Mouse (Mus musculus): ENCODE data around the gene Acbd6.

The Acbd6 gene

GRCm38 (mm10) chr1:155721443-155721842 lies 163.5 kb downstream of the Acbd6 start:
- H3K27me3 ChIP-seq (ENCODE audit: insufficient read depth, low read length) = peaks cover 33% of the 10 kb centered on the region
- TF ChIP-seq CTCF (conservative IDR thresholded peaks at IDR 0.05; ENCODE audit: low read length) (peak; percentile 68), NANOG (IDR thresholded peaks at IDR 0.05; ENCODE audit: borderline replicate concordance, low read length) (no peak), POU5F1 (IDR thresholded peaks at IDR 0.05; ENCODE audit: borderline replicate concordance, low read length) (no peak)
- no peaks in the 10 kb centered on the region for H3K36me3 ChIP-seq (ENCODE audit: insufficient read depth, low read length)
- peaks cover 14% of the 10 kb centered on the region for H3K4me1 ChIP-seq (replicated peaks; ENCODE audit: low read depth, low read length)
- H3K4me3 ChIP-seq (replicated peaks; ENCODE audit: low read length) = no peak overlapping the region
- H3K9me3 ChIP-seq (ENCODE audit: low read length) = 0 out of 2 replicates have a peak, but pooled peaks cover 4% of the 10 kb centered on the region

DNA sequence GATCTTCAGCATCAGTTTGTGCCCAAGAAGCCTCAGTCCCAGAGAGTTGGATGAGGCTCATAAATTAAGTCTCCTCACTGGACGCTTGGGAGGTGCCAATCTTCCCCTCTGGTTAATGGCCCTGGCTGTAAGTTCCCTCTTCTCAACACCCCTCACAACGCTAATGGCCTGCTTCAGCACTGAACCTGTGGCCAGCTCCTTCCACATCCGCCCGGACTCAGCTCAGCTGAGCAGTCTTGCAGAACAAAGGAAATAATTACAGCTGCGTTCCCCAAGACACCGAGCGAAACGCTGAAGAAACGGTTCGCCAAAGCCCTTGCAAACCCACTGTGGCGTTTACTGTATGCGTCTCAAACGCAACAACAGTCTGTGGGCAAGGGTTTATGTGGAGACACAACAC lies 164.3 kb downstream of the Acbd6 start:
- Histone ChIP-seq H3K9me3 (ENCODE audit: low read length) (0 out of 2 replicates have a peak, but pooled peaks cover 4% of the 10 kb centered on the region), H3K36me3 (ENCODE audit: insufficient read depth, low read length) (no peaks in the 10 kb centered on the region), H3K27me3 (ENCODE audit: insufficient read depth, low read length) (peaks cover 33% of the 10 kb centered on the region), H3K4me3 (replicated peaks; ENCODE audit: low read length) (no peak overlapping the region), H3K4me1 (replicated peaks; ENCODE audit: low read depth, low read length) (peaks cover 8% of the 10 kb centered on the region)
- TF ChIP-seq POU5F1 (IDR thresholded peaks at IDR 0.05; ENCODE audit: borderline replicate concordance, low read length) (no peak), CTCF (conservative IDR thresholded peaks at IDR 0.05; ENCODE audit: low read length) (no peak), NANOG (IDR thresholded peaks at IDR 0.05; ENCODE audit: borderline replicate concordance, low read length) (no peak)

DNA sequence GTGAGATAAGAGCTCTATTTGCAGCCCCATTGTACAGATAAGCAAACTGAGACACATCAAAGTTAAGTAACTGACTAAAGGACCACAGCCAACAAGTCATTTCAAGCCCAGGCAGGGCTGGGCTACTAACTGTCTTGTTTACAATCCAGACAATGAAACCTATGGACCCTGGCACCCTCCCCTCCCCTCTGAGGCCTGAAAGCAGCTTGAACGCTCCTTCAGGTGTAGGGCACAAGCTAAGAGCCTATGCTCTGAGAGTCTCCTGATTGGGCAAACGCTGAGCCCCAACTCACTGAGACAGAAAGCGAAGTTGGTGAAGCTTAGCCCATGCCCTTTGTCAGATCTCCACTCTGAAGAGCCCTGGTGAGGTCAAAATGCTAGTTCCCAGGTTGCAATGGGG lies 166.4 kb downstream of the Acbd6 start:
- Histone ChIP-seq H3K9me3 (ENCODE audit: low read length) (0 out of 2 replicates have a peak, but pooled peaks cover 4% of the 10 kb centered on the region), H3K36me3 (ENCODE audit: insufficient read depth, low read length) (no peaks in the 10 kb centered on the region)

GRCm38 (mm10) chr1:155725876-155726275 lies 168.0 kb downstream of the Acbd6 start:
- H3K4me3 ChIP-seq (replicated peaks; ENCODE audit: low read length) = no peak overlapping the region
- peaks cover 8% of the 10 kb centered on the region for H3K4me1 ChIP-seq (replicated peaks; ENCODE audit: low read depth, low read length)
- H3K9me3 ChIP-seq (ENCODE audit: low read length) = 0 out of 2 replicates have a peak, but pooled peaks cover 4% of the 10 kb centered on the region
- no peak for TF ChIP-seq NANOG (IDR thresholded peaks at IDR 0.05; ENCODE audit: borderline replicate concordance, low read length)
- no peak for TF ChIP-seq POU5F1 (IDR thresholded peaks at IDR 0.05; ENCODE audit: borderline replicate concordance, low read length)
- TF ChIP-seq CTCF (conservative IDR thresholded peaks at IDR 0.05; ENCODE audit: low read length) = no peak
- H3K36me3 ChIP-seq (ENCODE audit: insufficient read depth, low read length) = no peaks in the 10 kb centered on the region
- H3K27me3 ChIP-seq (ENCODE audit: insufficient read depth, low read length) = peaks cover 60% of the 10 kb centered on the region

More for the DNA sequence above, 166.4 kb downstream of the Acbd6 start:
- Histone ChIP-seq H3K4me1 (replicated peaks; ENCODE audit: low read depth, low read length) (peaks cover 5% of the 10 kb centered on the region), H3K27me3 (ENCODE audit: insufficient read depth, low read length) (peaks cover 48% of the 10 kb centered on the region), H3K4me3 (replicated peaks; ENCODE audit: low read length) (no peak overlapping the region)
- TF ChIP-seq POU5F1 (IDR thresholded peaks at IDR 0.05; ENCODE audit: borderline replicate concordance, low read length) (no peak), CTCF (conservative IDR thresholded peaks at IDR 0.05; ENCODE audit: low read length) (no peak), NANOG (IDR thresholded peaks at IDR 0.05; ENCODE audit: borderline replicate concordance, low read length) (no peak)

DNA sequence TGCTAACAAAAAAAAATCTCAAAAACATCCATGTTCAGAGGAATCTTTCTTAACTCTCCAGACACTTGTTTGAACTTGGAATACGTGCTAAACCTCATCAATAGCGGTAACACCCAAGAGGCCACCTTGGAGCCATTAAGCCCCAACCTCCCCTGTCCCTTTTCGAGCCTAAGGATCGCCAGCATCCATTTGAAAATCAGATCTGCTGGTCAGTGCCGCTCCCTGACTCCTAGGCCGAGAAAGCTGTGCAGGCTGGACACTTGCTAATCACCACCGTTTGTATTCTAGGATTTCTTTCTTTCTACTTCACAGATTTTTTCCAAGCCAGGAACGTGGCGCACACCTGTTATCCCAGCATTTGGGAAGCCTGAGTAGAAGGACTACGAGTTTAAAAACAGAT lies 169.9 kb downstream of the Acbd6 start:
- no peak for TF ChIP-seq CTCF (conservative IDR thresholded peaks at IDR 0.05; ENCODE audit: low read length)
- Histone ChIP-seq H3K27me3 (ENCODE audit: insufficient read depth, low read length) (peaks cover 77% of the 10 kb centered on the region), H3K4me1 (replicated peaks; ENCODE audit: low read depth, low read length) (peaks cover 8% of the 10 kb centered on the region), H3K36me3 (ENCODE audit: insufficient read depth, low read length) (no peaks in the 10 kb centered on the region), H3K9me3 (ENCODE audit: low read length) (no peaks in the 10 kb centered on the region), H3K4me3 (replicated peaks; ENCODE audit: low read length) (no peak overlapping the region)

DNA sequence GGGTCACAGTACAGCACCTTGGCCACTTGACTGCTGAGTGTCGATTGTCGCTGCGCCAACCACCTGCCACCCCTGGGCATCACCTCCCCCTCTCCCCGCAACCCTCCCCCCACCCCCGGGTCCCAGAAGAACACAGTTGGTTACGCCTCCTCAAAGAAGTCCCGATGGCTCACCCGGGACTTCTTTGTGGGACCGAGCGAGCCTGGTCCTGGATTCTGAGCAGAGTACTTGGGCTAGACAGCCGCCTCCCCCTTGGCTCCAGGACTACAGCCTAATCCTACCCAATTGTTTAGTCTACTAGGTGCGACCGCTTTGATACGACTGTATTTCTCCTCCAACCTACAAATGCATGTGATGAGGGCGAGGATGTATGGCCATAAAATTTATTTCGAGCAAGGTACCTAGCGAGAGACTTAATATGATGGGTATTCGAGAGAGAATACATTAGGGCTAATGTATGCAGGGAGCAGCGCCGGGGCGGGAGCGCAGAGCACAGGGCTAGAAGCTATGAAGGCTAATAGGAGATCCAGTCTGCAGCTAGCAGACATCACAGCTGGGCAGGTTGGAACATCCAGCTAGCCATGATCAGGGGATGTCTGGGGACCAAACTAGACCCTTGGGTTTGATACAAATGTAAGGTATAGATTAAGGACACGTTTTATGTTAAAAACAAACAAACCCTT lies 171.3 kb downstream of the Acbd6 start:
- Histone ChIP-seq H3K4me3 (replicated peaks; ENCODE audit: low read length) (peak overlapping the region; percentile 27; the same call in 1 of the 2 replicates), H3K36me3 (ENCODE audit: insufficient read depth, low read length) (no peaks in the 10 kb centered on the region), H3K27me3 (ENCODE audit: insufficient read depth, low read length) (peaks cover 77% of the 10 kb centered on the region), H3K4me1 (replicated peaks; ENCODE audit: low read depth, low read length) (peaks cover 8% of the 10 kb centered on the region), H3K9me3 (ENCODE audit: low read length) (no peaks in the 10 kb centered on the region)
- TF ChIP-seq NANOG (IDR thresholded peaks at IDR 0.05; ENCODE audit: borderline replicate concordance, low read length) (no peak), CTCF (conservative IDR thresholded peaks at IDR 0.05; ENCODE audit: low read length) (no peak), POU5F1 (IDR thresholded peaks at IDR 0.05; ENCODE audit: borderline replicate concordance, low read length) (no peak)

DNA sequence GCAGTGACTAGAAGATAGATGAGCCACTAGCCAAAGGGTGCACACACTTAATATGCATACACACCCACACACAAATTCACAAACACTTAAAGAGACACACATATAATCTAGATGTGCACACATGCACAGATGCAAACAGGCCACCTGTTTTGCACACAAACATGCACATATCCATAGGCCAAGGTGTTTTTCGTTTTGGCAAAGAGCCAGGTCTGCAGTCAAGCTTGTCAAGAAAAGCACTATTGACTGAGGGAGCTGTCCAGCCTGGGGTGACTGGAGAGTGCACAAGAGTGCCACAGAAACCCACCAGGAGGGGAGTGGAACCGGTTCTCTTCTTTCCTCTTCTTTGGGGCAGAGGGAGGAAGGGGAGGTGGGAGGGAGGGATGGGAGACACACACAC lies 173.2 kb downstream of the Acbd6 start:
- TF ChIP-seq NANOG (IDR thresholded peaks at IDR 0.05; ENCODE audit: borderline replicate concordance, low read length) (no peak), CTCF (conservative IDR thresholded peaks at IDR 0.05; ENCODE audit: low read length) (no peak), POU5F1 (IDR thresholded peaks at IDR 0.05; ENCODE audit: borderline replicate concordance, low read length) (no peak)

GRCm38 (mm10) chr1:155736096-155736825 lies 178.3 kb downstream of the Acbd6 start:
- H3K27me3 ChIP-seq (ENCODE audit: insufficient read depth, low read length) = peaks cover 96% of the 10 kb centered on the region
- H3K36me3 ChIP-seq (ENCODE audit: insufficient read depth, low read length) = no peaks in the 10 kb centered on the region
- no peaks in the 10 kb centered on the region for H3K9me3 ChIP-seq (ENCODE audit: low read length)
- no peak overlapping the region; the same call in 1 of the 2 replicates for H3K4me3 ChIP-seq (replicated peaks; ENCODE audit: low read length)
- H3K4me1 ChIP-seq (replicated peaks; ENCODE audit: low read depth, low read length) = peaks cover 47% of the 10 kb centered on the region
- no peak for TF ChIP-seq NANOG (IDR thresholded peaks at IDR 0.05; ENCODE audit: borderline replicate concordance, low read length)
- TF ChIP-seq POU5F1 (IDR thresholded peaks at IDR 0.05; ENCODE audit: borderline replicate concordance, low read length) = no peak
- TF ChIP-seq CTCF (conservative IDR thresholded peaks at IDR 0.05; ENCODE audit: low read length) = no peak

More for the DNA sequence above, 173.2 kb downstream of the Acbd6 start:
- Histone ChIP-seq H3K27me3 (ENCODE audit: insufficient read depth, low read length) (peaks cover 82% of the 10 kb centered on the region), H3K36me3 (ENCODE audit: insufficient read depth, low read length) (no peaks in the 10 kb centered on the region), H3K4me3 (replicated peaks; ENCODE audit: low read length) (no peak overlapping the region), H3K9me3 (ENCODE audit: low read length) (no peaks in the 10 kb centered on the region), H3K4me1 (replicated peaks; ENCODE audit: low read depth, low read length) (peaks cover 14% of the 10 kb centered on the region)
